Mouse (Mus musculus) megakaryocyte, embryonic 14.5 days (primary cell): ENCODE data around the gene Oit3.

Experiments used
- FLI1 ChIP-seq: IDR thresholded peaks from 2 replicates; pipeline ENCODE4 v1.6.1; 2012; ENCODE audit warnings: low read length, inconsistent platforms, mixed read lengths
- GATA1 ChIP-seq: IDR thresholded peaks from 3 replicates; pipeline ENCODE4 v1.6.1; 2012; ENCODE audit warnings: mixed read lengths, low read length, inconsistent platforms, borderline replicate concordance

DNA sequence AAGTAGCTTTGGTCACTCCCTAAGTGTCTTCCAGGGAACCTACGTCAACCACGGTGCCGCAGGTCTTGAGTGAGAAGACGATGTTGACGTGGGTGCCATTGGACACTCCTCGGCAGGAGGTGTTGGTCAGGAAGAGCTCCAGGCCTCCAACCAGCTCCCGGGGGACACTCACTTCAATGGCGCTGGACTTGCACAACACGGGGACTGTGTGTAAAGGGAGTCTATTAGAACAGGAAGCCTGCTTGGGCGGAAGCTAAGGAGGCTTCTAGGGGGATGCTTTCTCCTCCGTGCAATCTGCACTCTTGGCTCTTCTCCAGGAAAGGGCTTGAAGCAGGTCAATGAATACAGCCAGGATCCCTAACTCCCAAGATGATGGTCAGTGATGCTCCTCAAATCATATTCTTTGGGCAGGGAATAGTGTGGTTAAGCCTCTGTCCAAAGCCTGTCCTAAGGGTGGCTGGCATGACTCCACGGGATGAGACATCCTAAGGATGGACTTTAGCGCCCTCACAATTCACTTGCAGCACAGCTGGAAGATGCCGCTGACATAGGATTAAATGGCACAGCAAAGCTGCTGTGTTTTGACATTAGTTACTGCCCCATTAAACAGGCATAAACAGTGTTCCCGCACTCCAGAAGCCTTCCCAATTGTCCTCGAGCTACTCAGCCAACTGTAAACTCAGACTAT lies 12.0 kb downstream of the Oit3 start:
- TF ChIP-seq GATA1, result no peak
- TF ChIP-seq FLI1, result no peak
